Comparison of ENCODE assay signal across 7 mouse cellular contexts in the genomic region with DNA sequence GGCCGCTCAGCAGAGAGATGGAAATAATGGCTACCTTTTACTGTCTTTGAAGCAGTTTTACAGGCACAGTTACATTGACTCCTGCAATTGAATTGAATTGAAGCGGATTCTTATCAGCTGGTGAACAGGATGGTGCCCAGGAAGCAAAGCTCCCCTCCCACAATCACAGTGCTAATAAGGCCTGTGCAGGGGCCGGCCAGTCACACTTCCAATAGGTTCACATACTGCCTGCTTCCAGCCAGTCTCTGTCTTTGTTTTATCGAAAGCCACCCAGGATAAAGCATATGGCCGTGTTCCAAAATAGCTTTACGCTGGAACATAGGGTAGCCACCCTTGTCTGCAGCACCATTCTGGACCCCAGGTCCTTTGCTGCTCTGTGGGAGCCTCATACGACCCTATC. TPM values are rescaled to one million over a fixed set of nuclear protein-coding genes. Genes with fewer than 3 reads are reported as not detected.
DNase-seq lines count a peak whose midpoint lies in the region; ATAC-seq and TF ChIP-seq lines count a peak whose summit lies in the region.

No protein-coding gene starts in this region.

- H3K9ac ChIP-seq in forebrain, embryonic 13.5 days, result peak overlapping the region; percentile 65
- H3K9ac ChIP-seq in limb, embryonic 12.5 days (replicated peaks), result peak overlapping the region; percentile 72

- peak overlapping the region; percentile 91 for H3K4me2 ChIP-seq in forebrain, embryonic 13.5 days
- H3K4me2 ChIP-seq in limb, embryonic 12.5 days, result peak overlapping the region; percentile 94

- no peak for TF ChIP-seq CTCF in left cerebral cortex, adult 2 months (IDR thresholded peaks at IDR 0.05)
- TF ChIP-seq CTCF in olfactory bulb, adult 2 months (IDR thresholded peaks at IDR 0.05; ENCODE audit: insufficient read depth, low read depth, low read length), result no peak

- ATAC-seq in forebrain, embryonic 13.5 days, result no peak
- ATAC-seq in limb, embryonic 12.5 days (ENCODE audit: insufficient number of reproducible peaks, insufficient read depth, low FRiP score, low TSS enrichment, low read depth), result no peak

- peak overlapping the region; percentile 93 for H3K27ac ChIP-seq in left cerebral cortex, adult 2 months
- H3K27ac ChIP-seq in forebrain, embryonic 13.5 days, result peak overlapping the region; percentile 88
- no peak overlapping the region for H3K27ac ChIP-seq in limb, embryonic 12.5 days
- peak overlapping the region; percentile 88 for H3K27ac ChIP-seq in olfactory bulb, adult 2 months (ENCODE audit: insufficient read depth, low read depth, low read length)

- no peaks in the 10 kb centered on the region; the same call in 1 of the 2 replicates for H3K36me3 ChIP-seq in forebrain, embryonic 13.5 days (ENCODE audit: poor library complexity, severe bottlenecking)
- 0 out of 2 replicates have a peak, but pooled peaks cover 5% of the 10 kb centered on the region for H3K36me3 ChIP-seq in limb, embryonic 12.5 days

- intact Hi-C loops in left cerebral cortex, adult 2 months (cut with DNase I), result loop anchor here (2.0 kb wide), 1 partner anchor 25 kb away; no protein-coding TSS in a partner anchor

- H3K4me3 ChIP-seq in left cerebral cortex, adult 2 months, result no peak overlapping the region; the same call in 1 of the 2 replicates
- peak overlapping the region; percentile 95 for H3K4me3 ChIP-seq in forebrain, embryonic 13.5 days
- H3K4me3 ChIP-seq in limb, embryonic 12.5 days (replicated peaks), result peak overlapping the region; percentile 89
- no peak overlapping the region for H3K4me3 ChIP-seq in olfactory bulb, adult 2 months (ENCODE audit: insufficient read depth, low read depth, low read length)

- no peaks in the 10 kb centered on the region for H3K9me3 ChIP-seq in forebrain, embryonic 13.5 days (replicated peaks)
- H3K9me3 ChIP-seq in limb, embryonic 12.5 days, result no peaks in the 10 kb centered on the region

- H3K27me3 ChIP-seq in forebrain, embryonic 13.5 days, result no peaks in the 10 kb centered on the region
- 0 out of 2 replicates have a peak, but pooled peaks cover 9% of the 10 kb centered on the region for H3K27me3 ChIP-seq in limb, embryonic 12.5 days

- WGBS in forebrain, embryonic 13.5 days, result 23% methylated on average over 7 of the region's 7 CpGs
- 51% methylated on average over 7 of the region's 7 CpGs for WGBS in limb, embryonic 12.5 days
- 21% methylated on average over 7 of the region's 7 CpGs for WGBS in olfactory bulb, adult 2 months

- peaks cover 41% of the 10 kb centered on the region for H3K4me1 ChIP-seq in forebrain, embryonic 13.5 days
- peaks cover 33% of the 10 kb centered on the region for H3K4me1 ChIP-seq in limb, embryonic 12.5 days (replicated peaks)
- peaks cover 43% of the 10 kb centered on the region for H3K4me1 ChIP-seq in olfactory bulb, adult 2 months (ENCODE audit: control insufficient read depth, insufficient read depth, low read length)

- no peak for DNase-seq in left cerebral cortex, adult 2 months (ENCODE audit: extremely low spot score in 1 of 2, low spot score in 2 of 2)
- no peak for DNase-seq in left cerebral cortex, adult 11 months (ENCODE audit: low spot score)
- no peak for DNase-seq in urinary bladder, postnatal 36 days (ENCODE audit: low spot score in 2 of 2)
- DNase-seq in spleen, adult 12 weeks (ENCODE audit: low spot score), result no peak

- no peak for TF ChIP-seq POLR2A in olfactory bulb, adult 2 months (IDR thresholded peaks at IDR 0.05; ENCODE audit: insufficient read depth, low read depth, low read length)

RNA-seq across cellular contexts. Expression of a gene that starts 1.1 kb away (rescaled TPM):
- total RNA-seq in left cerebral cortex, adult 2 months (2021), result 100 to 1,000 TPM; 164 to 173 TPM
- 90.5 and 101 TPM in 2 replicates for polyA plus RNA-seq in forebrain, embryonic 13.5 days (2015; fragmentation: Nextera tagmentation; extraction: Ambion mirVana)
- 83.2 and 88.4 TPM in 2 replicates for polyA plus RNA-seq in limb, embryonic 12.5 days (2016; fragmentation: Nextera tagmentation; extraction: Ambion mirVana)
- 231 TPM in 1 of 2 replicates, not detected in the other for polyA plus RNA-seq in olfactory bulb, adult 2 months (2012; ENCODE audit: insufficient read depth, insufficient read length, low replicate concordance, missing spikeins)

RNA-seq across cellular contexts. Expression of a gene that starts 39.7 kb away (rescaled TPM):
- 10 to 100 TPM; 59.1 to 63.4 TPM for total RNA-seq in left cerebral cortex, adult 2 months (2021)
- 63.8 and 67.2 TPM in 2 replicates for polyA plus RNA-seq in forebrain, embryonic 13.5 days (2015; fragmentation: Nextera tagmentation; extraction: Ambion mirVana)
- polyA plus RNA-seq in limb, embryonic 12.5 days (2016; fragmentation: Nextera tagmentation; extraction: Ambion mirVana), result 47.2 and 48.3 TPM in 2 replicates
- polyA plus RNA-seq in olfactory bulb, adult 2 months (2012; ENCODE audit: insufficient read depth, insufficient read length, low replicate concordance, missing spikeins), result not detected in 2 replicates

RNA-seq across cellular contexts. Expression of a gene that starts 41.1 kb away (rescaled TPM):
- not detected for total RNA-seq in left cerebral cortex, adult 2 months (2021)
- 5.7 and 6.1 TPM in 2 replicates for polyA plus RNA-seq in forebrain, embryonic 13.5 days (2015; fragmentation: Nextera tagmentation; extraction: Ambion mirVana)
- polyA plus RNA-seq in limb, embryonic 12.5 days (2016; fragmentation: Nextera tagmentation; extraction: Ambion mirVana), result 0.74 and 1.2 TPM in 2 replicates
- polyA plus RNA-seq in olfactory bulb, adult 2 months (2012; ENCODE audit: insufficient read depth, insufficient read length, low replicate concordance, missing spikeins), result not detected in 2 replicates

Comparison
In these comparisons a context has a peak if more than half of its experiments do, and no peak if none do; other contexts are left out.
1. H3K4me3 ChIP-seq: peak in forebrain, embryonic 13.5 days (single experiment) and limb, embryonic 12.5 days (single experiment); none in left cerebral cortex, adult 2 months (single experiment) and olfactory bulb, adult 2 months (single experiment).
2. RNA of a gene that starts 39.7 kb away (polyA plus RNA-seq): 63.8 to 67.2 TPM in forebrain, embryonic 13.5 days and 47.2 to 48.3 TPM in limb, embryonic 12.5 days; not detected in olfactory bulb, adult 2 months; every median in the first group is over 10 times any median in the second.